Mouse (Mus musculus) retina, adult 2 months (tissue): Measurements from ENCODE around the gene Tppp3.

Experiments
- DNase-seq: peaks from one replicate; pipeline ENCODE4 v3.0.0-alpha.2; 2012; ENCODE audit warnings: low read depth, low spot score

Gene Tppp3

DNA sequence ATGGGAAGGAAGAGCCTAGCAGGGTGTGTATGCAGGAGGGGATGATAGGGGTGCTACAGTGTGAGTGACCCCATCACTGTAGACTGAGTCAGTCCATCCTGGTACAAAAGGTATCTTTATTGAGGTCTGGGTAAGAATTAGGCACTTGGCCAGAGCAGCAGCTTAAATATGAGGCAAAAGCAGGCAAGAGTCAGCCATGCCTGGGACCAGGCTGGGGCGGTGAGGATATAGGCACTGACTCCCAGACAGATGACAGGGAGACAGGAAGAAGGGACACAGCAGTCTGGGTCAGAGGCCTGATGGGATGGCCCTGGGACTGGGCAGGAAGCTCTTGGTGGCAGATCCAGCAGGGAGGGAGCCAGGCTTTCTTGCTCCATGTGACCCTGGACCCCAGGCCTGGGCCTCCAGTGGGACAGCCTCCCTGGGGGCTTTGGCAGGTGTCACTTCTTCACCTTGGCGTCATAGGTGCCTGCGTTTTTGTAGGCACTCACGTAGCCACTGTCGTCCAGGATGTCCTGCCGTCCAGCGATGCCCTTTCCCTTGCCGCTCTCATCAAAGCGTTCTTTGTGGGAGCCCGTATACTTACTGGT is 3.8 kb downstream of the Tppp3 start:
- no peak for DNase-seq

DNA sequence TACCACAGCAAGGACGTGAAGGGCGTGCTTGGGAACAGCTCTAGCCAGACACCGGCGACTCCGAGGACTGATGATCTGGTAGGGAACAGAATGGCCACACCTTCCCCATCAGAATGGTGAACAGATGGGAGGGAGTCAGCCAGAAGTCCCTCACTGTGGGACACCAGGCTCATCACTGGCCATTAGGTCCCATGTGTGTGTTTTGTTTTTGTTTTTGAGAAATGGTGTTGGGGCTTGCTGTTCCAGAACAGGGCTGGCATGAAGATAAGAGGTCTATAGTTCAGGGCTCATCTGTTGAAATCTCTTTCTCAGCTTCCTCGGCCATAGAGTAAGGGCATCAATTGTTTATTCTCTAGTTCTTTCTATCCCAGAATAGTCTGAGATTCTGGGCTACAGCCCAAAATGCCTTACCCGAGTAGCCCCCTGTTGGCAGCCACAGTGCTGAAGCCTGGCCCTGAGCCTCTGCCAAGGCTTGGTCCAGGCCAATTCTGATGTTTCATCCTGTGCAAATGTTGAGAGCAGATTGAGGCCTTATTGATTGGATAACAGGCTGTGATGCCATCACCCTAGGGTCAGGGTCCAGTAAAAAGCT is 4.5 kb downstream of the Tppp3 start:
- no peak for DNase-seq

DNA sequence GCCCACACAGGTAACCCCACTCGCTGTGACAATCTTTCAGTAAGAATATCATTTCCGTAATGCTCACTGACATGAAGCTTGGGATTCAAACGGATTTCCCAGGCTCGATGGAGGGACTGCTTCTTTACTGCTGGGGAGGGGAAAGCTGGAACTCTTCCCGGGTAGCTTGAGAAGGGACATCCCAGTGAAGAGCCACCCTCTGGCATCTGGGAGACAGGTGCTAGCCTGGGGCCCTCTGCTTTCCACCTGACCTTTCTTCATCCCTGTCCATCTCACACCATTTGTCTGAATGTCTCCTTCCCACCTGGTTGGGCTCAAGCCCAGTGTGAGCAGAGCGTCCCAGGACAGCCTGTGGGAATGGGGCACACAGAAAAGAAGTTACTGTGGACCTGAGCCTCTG is 5.1 kb downstream of the Tppp3 start:
- no peak for DNase-seq

DNA sequence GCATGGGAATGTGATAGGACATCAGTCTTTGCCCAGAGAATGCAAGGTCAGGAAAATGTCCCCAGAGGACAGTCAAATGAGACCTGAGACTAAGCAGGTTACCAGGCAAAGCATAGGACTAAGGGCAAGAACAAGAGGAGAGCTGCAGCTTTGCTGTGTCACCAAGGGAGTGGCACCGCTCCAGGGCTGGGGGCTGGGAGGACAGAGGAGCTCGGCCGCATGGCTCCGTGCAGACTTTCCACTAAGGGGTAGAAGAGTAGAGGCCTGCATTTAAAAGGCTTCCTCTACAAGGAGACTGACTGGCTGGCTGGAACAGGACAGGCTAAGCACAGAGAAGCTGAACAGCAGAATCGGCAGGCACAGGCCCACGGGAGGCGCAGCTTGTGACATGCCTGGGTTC is 6.7 kb downstream of the Tppp3 start:
- DNase-seq, result no peak

DNA sequence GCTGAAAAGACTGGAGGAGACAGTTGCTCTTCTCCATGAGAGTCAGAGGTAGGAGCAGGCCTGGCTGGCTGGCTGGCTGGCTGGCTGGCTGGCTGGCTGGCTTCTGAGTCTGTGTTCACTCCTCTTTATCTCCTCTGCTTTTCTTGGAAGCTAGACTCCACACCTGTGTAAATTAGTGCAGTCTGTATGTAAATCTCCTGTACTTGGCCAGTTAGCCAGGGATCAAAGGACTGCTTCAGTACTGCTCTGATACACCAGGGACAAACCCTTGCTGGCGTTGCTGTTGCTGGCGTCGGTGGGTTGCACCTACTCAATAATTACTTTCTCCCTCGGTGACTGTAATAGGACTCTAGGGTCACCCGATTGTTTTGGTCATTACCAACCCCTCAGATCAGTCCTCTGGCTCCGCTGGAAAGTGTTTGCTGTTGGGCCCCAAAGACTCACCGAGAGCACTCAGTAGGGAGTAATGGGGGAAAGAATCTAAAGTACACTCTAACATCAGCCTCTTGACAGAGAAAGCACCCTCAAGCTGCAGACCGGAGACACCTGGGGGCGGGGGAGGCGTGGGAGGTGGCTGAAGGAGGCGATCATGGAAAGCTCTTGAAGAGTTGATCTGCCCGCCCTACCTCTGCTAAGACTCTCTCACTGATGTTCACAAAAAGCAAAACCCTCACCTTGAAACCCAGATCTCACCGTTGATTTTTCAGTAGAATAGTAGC is 10.1 kb downstream of the Tppp3 start:
- DNase-seq, result no peak

DNA sequence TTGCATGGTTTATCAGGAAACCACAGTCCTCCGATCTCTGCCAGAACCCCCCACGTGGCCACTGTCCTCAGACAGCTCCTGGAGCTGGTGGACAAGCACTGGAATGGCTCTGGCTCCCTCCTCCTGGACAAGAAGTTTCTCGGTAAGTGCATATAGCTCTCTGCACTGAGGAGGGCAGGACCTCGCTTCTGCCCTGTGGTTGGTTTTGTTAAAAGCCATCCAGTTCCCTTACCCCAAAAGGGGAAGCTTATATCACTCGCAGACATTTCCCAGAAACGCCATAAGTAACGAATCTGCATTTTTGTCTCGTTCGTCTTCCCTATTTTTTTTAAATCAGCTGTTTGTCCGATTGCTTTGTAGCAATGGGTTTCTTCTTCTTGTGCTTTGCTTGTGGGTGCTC is 16.1 kb downstream of the Tppp3 start:
- no peak for DNase-seq

DNA sequence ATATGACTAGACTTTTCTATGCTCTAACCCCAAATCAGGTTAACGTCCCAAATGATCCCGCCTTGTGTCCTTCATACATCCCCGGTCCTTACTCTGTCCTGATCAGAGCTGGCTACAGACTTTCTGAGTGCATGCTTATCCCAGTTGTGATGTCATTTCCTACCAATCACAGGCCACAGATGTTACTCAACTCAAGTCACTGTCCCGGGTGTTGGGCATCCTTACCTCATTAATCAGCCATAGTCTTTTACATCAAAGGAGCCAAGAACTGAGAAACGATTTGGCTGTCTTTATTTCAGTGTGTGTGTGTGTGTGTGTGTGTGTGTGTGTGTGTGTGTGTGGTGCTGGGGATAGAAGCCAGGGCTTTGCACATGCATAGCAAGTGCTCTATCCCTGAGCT is 17.2 kb downstream of the Tppp3 start:
- DNase-seq, result no peak

DNA sequence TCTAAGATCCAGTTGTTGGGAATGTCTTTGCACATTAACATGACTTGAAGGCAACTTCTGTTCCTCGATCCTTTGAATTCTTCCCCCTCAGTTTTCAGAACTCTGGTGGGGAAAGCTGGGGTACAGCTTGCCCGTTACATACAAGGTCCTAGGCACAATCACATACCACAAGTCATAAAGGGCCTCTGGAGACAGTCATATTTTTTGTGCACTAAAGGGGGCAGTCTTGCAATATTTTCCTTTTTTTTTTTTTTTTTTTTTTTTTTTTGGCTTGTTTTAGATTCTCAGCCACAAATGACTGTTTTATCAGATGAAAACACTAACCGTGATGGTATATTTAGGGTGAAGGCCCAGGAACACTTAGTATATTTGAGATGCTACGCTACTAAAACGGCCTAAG is 18.0 kb downstream of the Tppp3 start:
- DNase-seq, result no peak

DNA sequence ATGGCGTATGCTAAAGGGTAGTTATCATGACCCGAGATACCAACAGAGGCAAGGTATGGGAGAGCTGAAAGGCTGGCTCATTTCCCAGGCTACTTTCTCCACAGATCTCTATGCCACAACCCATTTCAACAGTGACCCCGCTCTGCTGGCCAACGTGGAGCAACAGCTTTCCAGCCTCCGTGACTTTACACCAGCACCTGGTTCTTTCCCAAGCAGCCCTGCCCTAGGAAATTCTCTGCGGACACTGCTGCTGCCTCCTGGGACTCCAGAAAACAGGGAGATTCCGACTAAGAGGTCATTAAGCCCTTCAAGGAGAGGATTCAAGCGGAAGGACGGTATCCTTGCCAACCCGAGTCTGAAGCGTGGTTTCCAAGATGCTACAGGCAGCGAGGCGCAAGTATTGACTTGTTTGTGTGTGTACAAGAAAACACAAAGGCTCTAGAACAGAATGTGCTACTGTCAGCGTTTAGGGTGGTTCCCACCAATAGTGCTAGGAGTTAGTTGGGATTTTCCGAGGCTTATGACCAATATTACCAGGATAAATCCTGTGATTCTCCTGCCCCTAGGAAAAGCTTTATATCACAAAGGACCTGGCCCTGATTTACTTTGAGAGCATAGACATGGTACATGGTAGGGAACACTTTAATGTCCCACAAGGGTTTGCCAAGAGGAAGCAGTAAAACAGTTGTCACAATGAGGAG is 19.3 kb downstream of the Tppp3 start:
- no peak for DNase-seq

DNA sequence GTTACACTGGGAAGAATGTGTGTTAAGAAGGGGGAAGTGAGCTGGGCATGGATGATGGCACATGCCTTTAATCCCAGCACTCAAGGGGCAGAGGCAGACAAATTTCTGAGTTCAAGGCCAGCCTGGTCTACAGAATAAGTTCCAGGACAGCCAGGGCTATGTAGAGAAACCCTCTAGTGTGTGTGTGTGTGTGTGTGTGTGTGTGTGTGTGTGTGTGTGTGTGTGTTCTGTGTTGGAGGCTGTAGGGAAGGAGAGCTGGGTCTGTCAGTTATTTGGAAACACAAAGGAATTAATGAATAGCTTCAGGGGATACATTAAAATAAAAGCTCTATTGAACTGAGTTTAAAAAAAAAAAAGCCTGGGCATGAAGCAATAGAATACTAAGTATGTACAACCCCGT is 20.3 kb downstream of the Tppp3 start:
- no peak for DNase-seq

DNA sequence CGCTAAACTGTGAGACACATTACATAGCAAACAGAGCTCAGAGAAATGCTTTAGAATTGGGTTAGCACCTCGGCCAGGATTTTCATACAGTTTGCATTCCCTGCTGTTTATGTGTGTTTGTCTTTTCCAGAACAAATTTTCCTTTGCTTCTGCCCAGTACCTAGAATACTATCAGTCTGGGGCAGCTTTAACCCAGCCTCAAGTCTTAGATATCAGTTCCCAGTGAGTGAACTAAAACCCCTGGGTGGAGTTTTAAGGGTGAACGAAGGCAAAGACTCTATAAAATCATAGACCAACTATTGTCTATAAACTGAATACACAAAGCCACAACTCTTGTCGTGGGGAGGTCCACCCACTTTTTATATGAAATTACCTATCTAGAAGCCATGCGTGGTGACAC is 22.7 kb downstream of the Tppp3 start:
- no peak for DNase-seq

DNA sequence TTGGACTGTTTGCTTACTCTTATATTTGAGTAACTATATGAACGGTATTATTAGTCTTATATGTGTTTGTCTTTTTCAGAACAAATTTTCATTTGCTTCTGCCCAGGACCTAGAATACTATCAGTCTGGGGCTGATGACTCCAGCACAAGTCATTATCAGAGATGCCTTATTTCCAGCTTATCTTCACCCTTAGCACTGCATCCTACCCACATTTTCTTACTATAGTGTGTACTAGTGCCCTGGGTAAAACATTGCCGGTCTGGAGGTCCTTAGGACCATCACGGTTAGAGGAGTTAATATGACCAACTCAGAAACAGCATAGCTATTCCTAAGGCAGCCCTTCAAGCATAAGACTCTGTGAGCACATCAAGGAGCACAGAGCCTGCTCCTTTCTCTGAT is 23.1 kb downstream of the Tppp3 start:
- DNase-seq, result no peak

DNA sequence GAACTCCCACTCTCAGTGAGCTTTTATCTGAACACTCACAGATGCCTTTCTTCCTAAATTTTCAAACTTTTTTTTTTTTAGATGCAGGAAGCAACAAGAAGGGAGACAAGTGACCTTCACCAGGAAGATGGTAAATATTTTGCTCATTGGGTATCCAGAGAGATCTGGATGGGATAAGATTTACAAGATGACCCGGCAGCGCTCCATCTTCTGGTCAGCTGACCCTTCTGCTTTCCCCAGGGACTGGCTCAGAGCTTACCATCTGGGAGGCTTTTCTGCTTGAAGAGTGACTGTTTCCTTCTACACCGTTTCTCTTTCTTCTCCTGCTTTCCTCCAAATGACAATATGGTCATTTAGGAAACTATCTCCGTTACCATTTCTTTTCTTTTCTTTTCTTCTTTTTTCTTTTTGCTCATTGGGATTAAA is 25.2 kb downstream of the Tppp3 start:
- DNase-seq, result no peak

DNA sequence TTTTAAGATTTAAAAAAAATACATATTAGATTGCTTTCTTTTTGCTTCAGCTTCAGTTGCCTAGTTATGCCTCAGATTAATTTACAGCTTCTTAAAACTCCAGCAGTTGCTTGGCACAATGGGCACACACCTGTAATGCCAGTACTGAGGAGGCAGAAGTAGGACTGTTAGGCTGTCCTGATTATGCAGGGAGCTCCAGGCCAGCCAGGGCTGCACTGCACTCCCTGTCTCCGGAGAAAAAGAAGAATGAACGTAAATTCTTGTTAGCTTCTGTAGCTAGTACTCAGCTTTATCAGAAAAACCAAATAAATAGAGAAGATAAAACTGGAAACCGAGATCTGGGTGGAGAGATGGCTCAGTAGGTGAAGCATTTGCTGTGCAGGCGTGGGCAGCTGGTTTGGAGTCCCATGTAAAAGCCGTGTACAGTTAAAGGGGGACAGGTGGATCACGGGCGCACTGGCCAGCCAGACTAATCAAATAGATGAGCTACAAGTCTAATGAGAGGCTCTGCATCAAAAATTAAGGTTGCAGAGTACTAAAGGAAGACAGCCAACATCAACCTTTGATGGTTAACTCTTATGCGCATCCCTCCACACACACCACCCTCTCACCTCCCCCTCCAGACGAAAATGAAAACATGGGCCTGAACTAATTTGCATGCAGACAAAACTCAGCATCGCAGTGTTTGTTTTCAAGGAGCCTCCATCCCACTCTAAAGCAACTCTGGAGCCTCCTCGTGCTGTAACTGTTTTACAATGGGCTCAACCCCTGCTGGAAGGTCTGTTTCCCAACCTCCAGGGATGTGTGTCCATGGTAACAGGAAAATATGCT is 25.8 kb downstream of the Tppp3 start:
- no peak for DNase-seq

DNA sequence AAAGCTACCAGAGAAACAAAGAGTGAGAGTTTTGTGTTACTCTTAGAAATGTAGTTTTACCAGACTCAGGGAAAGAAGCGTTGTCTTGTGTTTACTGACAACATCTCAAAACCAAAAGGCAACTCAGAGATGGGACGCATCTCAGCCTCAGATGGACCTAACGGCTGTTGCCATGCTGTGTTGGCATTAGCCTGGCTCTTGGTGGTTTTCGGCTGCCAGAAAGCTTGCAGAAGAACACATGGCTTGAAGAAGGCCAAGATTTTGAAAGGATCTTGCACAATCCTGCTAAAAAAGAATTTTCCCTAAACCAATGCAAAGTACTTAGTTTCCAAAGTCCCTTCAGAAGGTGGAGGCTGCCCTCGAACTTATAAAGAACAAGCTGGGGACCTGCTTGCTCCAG is 28.7 kb downstream of the Tppp3 start:
- no peak for DNase-seq

DNA sequence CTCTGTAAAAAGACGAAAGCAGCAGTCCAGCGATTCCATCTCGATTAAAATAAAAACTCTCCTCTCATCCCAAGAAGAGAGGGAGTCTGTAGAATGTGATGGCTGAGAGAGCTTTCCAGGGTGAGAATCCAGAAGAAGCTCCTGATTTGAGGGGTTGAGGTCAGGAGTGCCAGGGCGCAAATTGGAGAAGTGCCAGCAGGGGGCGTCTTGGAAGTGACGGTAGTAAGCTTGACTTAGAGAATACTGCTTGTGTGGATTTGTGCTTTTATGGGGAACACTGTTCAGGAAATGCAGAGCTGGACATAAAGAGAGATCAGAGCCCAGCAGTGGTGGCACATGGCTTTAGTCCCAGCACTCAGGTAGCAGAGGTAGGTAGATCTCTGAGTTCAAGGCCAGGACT is 29.9 kb downstream of the Tppp3 start:
- DNase-seq, result no peak

DNA sequence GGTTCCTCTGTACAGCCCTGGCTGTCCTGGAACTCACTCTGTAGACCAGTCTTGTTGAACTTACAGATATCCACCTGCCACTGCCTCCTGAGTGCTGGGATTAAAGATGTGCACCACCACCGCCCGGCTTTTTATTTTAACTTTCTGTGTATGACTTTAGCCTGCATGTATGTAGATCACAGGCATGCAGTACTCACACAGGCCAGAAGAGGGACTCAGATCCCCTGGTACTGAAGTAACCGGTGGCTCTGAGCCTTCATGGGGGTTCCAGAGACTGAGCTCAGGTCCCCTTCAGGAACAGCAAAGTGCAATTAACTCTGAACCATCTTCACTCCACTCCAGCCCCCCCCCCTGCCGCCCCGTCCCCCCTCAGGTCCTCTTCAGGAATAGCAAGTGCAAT is 32.5 kb downstream of the Tppp3 start:
- DNase-seq, result no peak

DNA sequence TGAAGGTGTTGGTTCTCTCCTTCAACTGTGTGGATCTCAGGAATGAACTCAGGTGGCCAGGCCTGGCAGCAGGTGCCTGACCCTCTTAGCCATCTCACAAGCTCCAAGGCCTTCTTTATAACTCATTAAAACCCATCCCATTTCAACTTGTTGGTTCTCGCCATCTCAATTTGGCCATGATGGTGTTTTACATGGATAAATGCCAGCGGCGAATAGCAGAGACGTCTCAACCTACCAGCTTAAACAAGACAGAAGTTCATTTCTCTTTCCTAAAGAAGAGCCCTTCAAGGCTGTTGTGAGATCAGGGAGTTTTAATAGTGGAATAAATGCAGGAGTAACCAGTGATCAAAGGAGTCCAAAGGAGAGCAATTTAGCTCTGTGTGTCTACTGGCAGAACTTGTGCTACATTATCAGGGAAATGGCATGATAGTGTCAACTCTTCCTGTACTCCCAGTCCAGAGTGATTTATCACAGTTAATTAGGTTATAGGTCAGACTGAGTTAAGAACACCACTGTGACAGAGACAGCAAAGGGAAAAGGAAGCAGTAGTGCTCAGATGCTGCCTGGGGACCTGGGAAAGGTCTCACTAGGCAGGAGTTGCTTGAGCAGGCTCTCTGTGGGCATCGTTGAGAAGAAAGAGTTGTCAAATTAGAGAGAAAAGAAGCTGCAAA is 34.1 kb downstream of the Tppp3 start:
- DNase-seq, result no peak

DNA sequence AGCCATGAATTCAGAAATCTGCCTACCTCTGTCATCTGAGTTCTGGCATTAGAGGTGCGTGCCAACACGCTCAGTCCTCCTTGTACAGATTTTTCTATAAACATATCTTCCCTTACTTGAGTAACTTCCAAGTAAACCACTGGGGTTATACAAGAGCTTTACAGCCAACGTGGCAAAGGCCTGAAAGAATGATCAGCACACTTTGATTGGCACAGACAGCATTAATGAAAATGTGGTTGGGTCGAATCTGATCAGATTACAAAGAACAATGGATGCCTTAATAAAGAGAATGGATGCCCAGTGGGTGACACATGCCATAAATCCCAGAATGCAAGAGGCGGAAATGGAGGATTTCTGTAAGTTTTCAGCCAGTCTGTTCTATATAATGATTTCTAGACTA is 35.1 kb downstream of the Tppp3 start:
- DNase-seq, result no peak

DNA sequence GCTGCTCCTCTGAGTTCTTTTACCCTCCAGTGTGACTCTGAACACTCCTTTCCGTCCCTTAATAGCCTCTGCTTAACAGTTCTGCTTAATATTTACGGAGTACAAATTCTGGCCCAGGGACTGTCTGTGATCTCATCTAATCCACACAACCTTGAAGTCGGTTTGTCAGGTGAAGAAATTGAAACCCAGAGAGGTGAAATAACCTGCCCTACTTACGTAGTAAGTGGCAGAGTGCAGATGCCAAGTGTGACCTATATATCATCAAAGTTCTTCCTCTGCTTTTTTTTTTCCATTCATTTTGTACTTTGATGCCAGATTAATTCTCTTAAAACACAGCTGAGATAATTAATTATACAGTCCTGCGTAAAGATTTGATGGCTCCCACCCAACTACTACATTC is 37.2 kb downstream of the Tppp3 start:
- no peak for DNase-seq

DNA sequence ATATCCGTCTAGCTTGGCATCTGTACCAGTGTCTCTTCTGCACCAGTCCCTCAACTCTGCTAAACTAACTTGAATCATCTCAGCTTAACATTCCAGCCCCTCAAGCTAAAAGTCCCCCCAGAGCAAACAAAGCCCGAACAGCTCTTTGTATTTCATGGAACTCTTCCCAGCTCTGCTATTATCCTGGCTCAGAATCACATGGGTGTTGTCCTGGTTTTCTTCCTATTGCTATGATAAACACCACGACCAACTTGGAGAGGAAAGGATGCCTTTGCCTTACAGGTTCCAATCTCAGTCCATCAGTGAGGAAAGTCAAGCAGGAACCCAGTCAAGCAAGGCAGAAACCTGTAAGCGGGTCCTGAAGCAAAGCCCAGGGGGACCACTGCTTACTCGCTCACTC is 37.8 kb downstream of the Tppp3 start:
- DNase-seq, result no peak
